Mouse (Mus musculus): ENCODE measurements at regions not wholly inside any gene's neighbourhood (a gene's known extent, or its start where the extent isn't known, plus 50 kb on each side); places are given as distances from the start of the nearest gene placed in this dataset.

GRCm38 (mm10) chr7:73856908-73857307 lies 116.8 kb downstream of the Fam174b start:
- TF ChIP-seq CTCF (IDR thresholded peaks at IDR 0.05; ENCODE audit: low read depth, low read length): no peak
- TF ChIP-seq TAL1 (conservative IDR thresholded peaks at IDR 0.05; ENCODE audit: low read depth, low read length): no peak
- no peak for TF ChIP-seq POLR2AphosphoS5 (IDR thresholded peaks at IDR 0.05; ENCODE audit: insufficient replicate concordance, low read depth, low read length)
- no peak for TF ChIP-seq GATA1 (IDR thresholded peaks at IDR 0.05; ENCODE audit: borderline replicate concordance, low read length)
- TF ChIP-seq GATA2 (IDR thresholded peaks at IDR 0.05; ENCODE audit: borderline replicate concordance, low read depth, low read length): no peak

Data from G1E (cell line).